ENCODE assay signal across 9 mouse cellular contexts in genomic region chr9:60819340-60819739, GRCm38 (mm10). TPM values are rescaled to one million over a fixed set of nuclear protein-coding genes. Genes with fewer than 3 reads are reported as not detected.
DNase-seq lines count a peak whose midpoint lies in the region; ATAC-seq and TF ChIP-seq lines count a peak whose summit lies in the region.
"Had no signal": no experiment of that assay in that cellular context is flagged by ENCODE, and none has a peak within 500 bp of the region (broad histone marks: within the 10 kb centered on the region; RNA-seq: fewer than 3 reads in every experiment).

No protein-coding gene starts in this region.

- no peaks in the 10 kb centered on the region for H3K36me3 ChIP-seq in liver, adult 2 months (ENCODE audit: control insufficient read depth, insufficient read depth, low read length)
- H3K36me3 ChIP-seq in liver, embryonic 12.5 days: no peaks in the 10 kb centered on the region
- H3K36me3 ChIP-seq in MEL (ENCODE audit: control insufficient read depth in 1 of 2, insufficient read depth in 2 of 2, low read length in 2 of 2): no peaks in the 10 kb centered on the region
- H3K36me3 ChIP-seq in forebrain, embryonic 11.5 days (ENCODE audit: control insufficient read depth, insufficient read depth, low read length): no peaks in the 10 kb centered on the region
- H3K36me3 ChIP-seq: liver, embryonic 13.5 days had no signal

- H3K9ac ChIP-seq in liver, adult 2 months (ENCODE audit: low read depth, low read length): no peak overlapping the region
- no peak overlapping the region for H3K9ac ChIP-seq in liver, embryonic 12.5 days
- no peak overlapping the region for H3K9ac ChIP-seq in MEL (ENCODE audit: control insufficient read depth, low read depth, low read length, poor library complexity, severe bottlenecking)
- H3K9ac ChIP-seq in forebrain, embryonic 11.5 days (ENCODE audit: low read length): no peak overlapping the region
- H3K9ac ChIP-seq: liver, embryonic 13.5 days had no signal

- no peak overlapping the region for H3K4me3 ChIP-seq in gastrocnemius, adult 2 months
- no peak overlapping the region for H3K4me3 ChIP-seq in liver, adult 2 months (ENCODE audit: insufficient read depth, low read depth, low read length)
- no peak overlapping the region for H3K4me3 ChIP-seq in liver, embryonic 12.5 days
- H3K4me3 ChIP-seq in MEL (ENCODE audit: control insufficient read depth in 1 of 2, insufficient read depth in 1 of 2, low read depth in 2 of 2, low read length in 2 of 2): no peak overlapping the region
- no peak overlapping the region for H3K4me3 ChIP-seq in forebrain, embryonic 11.5 days (ENCODE audit: low read depth, low read length)
- H3K4me3 ChIP-seq: liver, embryonic 13.5 days had no signal

- ATAC-seq in liver, embryonic 12.5 days: no peak
- ATAC-seq in forebrain, embryonic 11.5 days (replicated peaks; ENCODE audit: low FRiP score): no peak

- no peak for TF ChIP-seq EP300 in MEL (IDR thresholded peaks at IDR 0.05; ENCODE audit: low read depth in 1 of 2, low read length in 2 of 2)

- peak; percentile 40 for TF ChIP-seq RAD21 in MEL (IDR thresholded peaks at IDR 0.05; ENCODE audit: low read depth, low read length)

- H3K79me2 ChIP-seq in liver, adult 2 months (ENCODE audit: control insufficient read depth, insufficient read depth, low read length): peaks cover 5% of the 10 kb centered on the region; the same call in 1 of the 2 replicates
- H3K79me2 ChIP-seq in MEL (ENCODE audit: control insufficient read depth, insufficient read depth, low read length, poor library complexity): no peaks in the 10 kb centered on the region

- intact Hi-C loops in gastrocnemius, adult 2 months (cut with DNase I): loop anchor here (1.0 to 2.0 kb wide), 2 partner anchors 39 to 63 kb away; no protein-coding TSS in a partner anchor

- peak; percentile 42 for DNase-seq in gastrocnemius, adult 2 months
- DNase-seq in gastrocnemius, adult 8-10 months (ENCODE audit: low spot score in 2 of 2): no peak
- peak; percentile 33 for DNase-seq in liver, adult 2 months (ENCODE audit: extremely low read depth, low read depth, low spot score)
- peak; percentile 54 for DNase-seq in MEL (ENCODE audit: low read depth, low spot score)
- peak; percentile 65 for DNase-seq in induced T-regulatory cell, adult 2 months (ENCODE audit: low read depth)
- DNase-seq in forebrain, embryonic 11.5 days (ENCODE audit: low spot score): no peak
- no peak for DNase-seq in heart, adult 8-10 months (ENCODE audit: low spot score)
- DNase-seq: liver, embryonic 13.5 days had no signal

- peak overlapping the region; percentile 53; the same call in 1 of the 2 replicates for H3K27ac ChIP-seq in gastrocnemius, adult 2 months
- no peak overlapping the region for H3K27ac ChIP-seq in liver, adult 2 months (replicated peaks; ENCODE audit: insufficient read depth, low read depth, low read length)
- no peak overlapping the region for H3K27ac ChIP-seq in liver, embryonic 12.5 days
- H3K27ac ChIP-seq in MEL (ENCODE audit: control insufficient read depth, low read depth, low read length): no peak overlapping the region
- no peak overlapping the region for H3K27ac ChIP-seq in forebrain, embryonic 11.5 days (ENCODE audit: low read depth, low read length)
- H3K27ac ChIP-seq: liver, embryonic 13.5 days had no signal

- H3K4me1 ChIP-seq in liver, adult 2 months (ENCODE audit: control insufficient read depth, insufficient read depth, low read length): no peaks in the 10 kb centered on the region
- H3K4me1 ChIP-seq in liver, embryonic 12.5 days: peaks cover 10% of the 10 kb centered on the region
- H3K4me1 ChIP-seq in MEL (ENCODE audit: control insufficient read depth in 1 of 2, insufficient read depth in 2 of 2, low read length in 2 of 2): no peaks in the 10 kb centered on the region
- no peaks in the 10 kb centered on the region for H3K4me1 ChIP-seq in forebrain, embryonic 11.5 days (replicated peaks; ENCODE audit: control insufficient read depth, insufficient read depth, low read length)

- no peaks in the 10 kb centered on the region for H3K27me3 ChIP-seq in liver, adult 2 months (ENCODE audit: control insufficient read depth, insufficient read depth, low read length)
- H3K27me3 ChIP-seq in liver, embryonic 12.5 days (replicated peaks): no peaks in the 10 kb centered on the region
- no peaks in the 10 kb centered on the region for H3K27me3 ChIP-seq in MEL (ENCODE audit: control insufficient read depth in 1 of 2, insufficient read depth in 2 of 2, low read length in 2 of 2)
- H3K27me3 ChIP-seq in forebrain, embryonic 11.5 days (ENCODE audit: control insufficient read depth, insufficient read depth, low read length): no peaks in the 10 kb centered on the region
- H3K27me3 ChIP-seq: liver, embryonic 13.5 days had no signal

- no peaks in the 10 kb centered on the region for H3K9me3 ChIP-seq in liver, embryonic 12.5 days (replicated peaks)
- no peaks in the 10 kb centered on the region for H3K9me3 ChIP-seq in MEL (replicated peaks; ENCODE audit: insufficient read depth, low read length)
- H3K9me3 ChIP-seq in forebrain, embryonic 11.5 days (ENCODE audit: control insufficient read depth, low read length): no peaks in the 10 kb centered on the region
- H3K9me3 ChIP-seq: liver, embryonic 13.5 days had no signal

- TF ChIP-seq POLR2A in liver, adult 2 months (IDR thresholded peaks at IDR 0.05; ENCODE audit: extremely low read depth, insufficient read depth, low read length): no peak
- no peak for TF ChIP-seq POLR2A in MEL (IDR thresholded peaks at IDR 0.05; ENCODE audit: control insufficient read depth in 1 of 2, insufficient read depth in 1 of 2, low read depth in 1 of 2, low read length in 2 of 2, poor library complexity in 1 of 2)

- TF ChIP-seq CTCF in gastrocnemius, adult 2 months (IDR thresholded peaks at IDR 0.05): peak; percentile 76
- TF ChIP-seq CTCF in liver, adult 2 months (IDR thresholded peaks at IDR 0.05; ENCODE audit: low read depth, low read length): no peak
- TF ChIP-seq CTCF in MEL (IDR thresholded peaks at IDR 0.05 in 2 of 3, conservative IDR thresholded peaks at IDR 0.05 in 1 of 3; ENCODE audit: control insufficient read depth in 1 of 3, insufficient read depth in 1 of 3, low read depth in 2 of 3, low read length in 3 of 3, poor library complexity in 1 of 3, severe bottlenecking in 1 of 3): peak in 2 of 3 experiments; percentile 45 to 68; a peak in 4 of 6 replicates

- WGBS in liver, adult 2 months: 10% methylated on average over 1 of the region's 1 CpGs
- 7% methylated on average over 1 of the region's 1 CpGs for WGBS in liver, embryonic 12.5 days (ENCODE audit: insufficient replicate concordance)
- WGBS in forebrain, embryonic 11.5 days: 20% methylated on average over 1 of the region's 1 CpGs

- no peak overlapping the region for H3K4me2 ChIP-seq in liver, embryonic 12.5 days
- no peak overlapping the region for H3K4me2 ChIP-seq in forebrain, embryonic 11.5 days (ENCODE audit: low read depth, low read length, severe bottlenecking)
- H3K4me2 ChIP-seq: liver, embryonic 13.5 days had no signal

TF ChIP-seq in MEL, 35 proteins besides CTCF, POLR2A, EP300 and RAD21:
- TF ChIP-seq SMC3 (IDR thresholded peaks at IDR 0.05; ENCODE audit: low read depth, low read length) (peak; percentile 58), ZC3H11A (IDR thresholded peaks at IDR 0.05; ENCODE audit: low read depth, low read length) (no peak)

RNA-seq across cellular contexts. Expression of gene Uaca, which starts 25.0 kb away (rescaled TPM):
- total RNA-seq in gastrocnemius, adult 2 months (2021): 100 to 1,000 TPM; 119 to 145 TPM
- total RNA-seq in gastrocnemius, adult 8-10 months (2022): 100 to 1,000 TPM; 122 to 163 (median 140) TPM
- total RNA-seq in liver, adult 2 months (2014; rRNA removed): 3.5 and 3.7 TPM in 2 replicates
- 1.7 and 2.0 TPM in 2 replicates for polyA plus RNA-seq in liver, adult 2 months (2012; rRNA removed)
- 6.6 and 7.3 TPM in 2 replicates for polyA plus RNA-seq in liver, embryonic 12.5 days (2016; fragmentation: Nextera tagmentation; extraction: Ambion mirVana)
- total RNA-seq in MEL (2012; rRNA removed): 9.7 and 10.9 TPM in 2 replicates
- 10 to 100 TPM in 1 of 2 experiments, not detected in 1; 11.4 TPM for polyA plus RNA-seq in MEL (2012; ENCODE audit: insufficient read depth in 1 of 2, insufficient read length in 2 of 2, low read depth in 1 of 2, low replicate concordance in 2 of 2, missing spikeins in 1 of 2)
- 25.2 and 25.6 TPM in 2 replicates for polyA plus RNA-seq in forebrain, embryonic 11.5 days (2014; fragmentation: Nextera tagmentation; extraction: Ambion mirVana)
- 10 to 100 TPM; 47.1 to 58.4 (median 50.7) TPM for total RNA-seq in heart, adult 8-10 months (2022)

Comparison
In these comparisons a context has a peak if more than half of its experiments do, and no peak if none do; other contexts are left out.
1. DNase-seq: peak in gastrocnemius, adult 2 months (single experiment), liver, adult 2 months (single experiment), MEL (single experiment) and induced T-regulatory cell, adult 2 months (single experiment); none in gastrocnemius, adult 8-10 months (0 of 2), forebrain, embryonic 11.5 days (single experiment) and heart, adult 8-10 months (single experiment).